Mouse (Mus musculus) midbrain, embryonic 12.5 days (tissue): ENCODE data around the gene Sox5. TPM values are rescaled to one million over a fixed set of nuclear protein-coding genes. Genes with fewer than 3 reads are reported as not detected.

Source experiments
- ATAC-seq: fragments of 200-750 bp; cut with Nextera tagmentation; 2 replicates; pipeline ENCODE4 v1.8.0; 2017; ENCODE audit warnings: low read depth, moderate TSS enrichment, moderate library complexity; ENCODE audit not compliant: low FRiP score
- H3K27ac ChIP-seq: fragments of 300-500 bp; sonication (generic); replicated peaks from 2 replicates; pipeline ENCODE4 v1.5.1; 2016; ENCODE audit warnings: mild to moderate bottlenecking
- H3K27me3 ChIP-seq: fragments of 300-500 bp; sonication (generic); 2 replicates; pipeline ENCODE4 v1.6.1; 2016; ENCODE audit warnings: mild to moderate bottlenecking
- H3K36me3 ChIP-seq: fragments of 300-500 bp; sonication (generic); 2 replicates; pipeline ENCODE4 v1.6.1; 2016
- H3K4me1 ChIP-seq: fragments of 300-500 bp; sonication (generic); 2 replicates; pipeline ENCODE4 v1.6.1; 2016
- H3K4me2 ChIP-seq: fragments of 300-500 bp; sonication (generic); replicated peaks from 2 replicates; pipeline ENCODE4 v1.6.1; 2016; ENCODE audit warnings: mild to moderate bottlenecking, moderate library complexity
- H3K4me3 ChIP-seq: fragments of 300-500 bp; sonication (generic); 2 replicates; pipeline ENCODE4 v1.5.1; 2016; ENCODE audit warnings: mild to moderate bottlenecking
- H3K9ac ChIP-seq: fragments of 300-500 bp; sonication (generic); replicated peaks from 2 replicates; pipeline ENCODE4 v1.6.1; 2016; ENCODE audit warnings: mild to moderate bottlenecking, moderate library complexity
- H3K9me3 ChIP-seq: fragments of 300-500 bp; sonication (generic); 2 replicates; pipeline ENCODE4 v1.6.1; 2016; ENCODE audit warnings: mild to moderate bottlenecking
- WGBS: fragments of 180-500 bp; shearing (Covaris S2); methylation state at CpG from one replicate; pipeline ENCODE4 v1.1.7; 2016; 5-methylcytosine and 5-hydroxymethylcytosine counted together
- polyA plus RNA-seq: library from polyadenylated mRNA; unstranded; fragments of >200 nt; fragmentation: Nextera tagmentation; extraction: Ambion mirVana; gene quantifications from 2 replicates; pipeline ENCODE4 v1.2.1, GENCODE M21; 2016

Gene Sox5
- polyA plus RNA-seq, 1 experiment from 2014 or later: 46.8 TPM

GRCm38 (mm10) chr6:143895092-143895491, 886.7 kb downstream of the Sox5 start:
- Histone ChIP-seq H3K9ac (no peak overlapping the region), H3K4me1 (no peaks in the 10 kb centered on the region), H3K4me2 (no peak overlapping the region), H3K27ac (no peak overlapping the region), H3K4me3 (no peak overlapping the region), H3K9me3 (no peaks in the 10 kb centered on the region), H3K27me3 (no peaks in the 10 kb centered on the region), H3K36me3 (no peaks in the 10 kb centered on the region)
- ATAC-seq: no peak
- 91% methylated on average over 6 of the region's 6 CpGs for WGBS

GRCm38 (mm10) chr6:143892869-143893268, 888.9 kb downstream of the Sox5 start:
- Histone ChIP-seq H3K4me3 (no peak overlapping the region), H3K4me2 (no peak overlapping the region), H3K27ac (no peak overlapping the region), H3K4me1 (no peaks in the 10 kb centered on the region), H3K9me3 (no peaks in the 10 kb centered on the region), H3K27me3 (no peaks in the 10 kb centered on the region), H3K36me3 (no peaks in the 10 kb centered on the region), H3K9ac (no peak overlapping the region)
- ATAC-seq: no peak
- 95% methylated on average over 2 of the region's 2 CpGs for WGBS

GRCm38 (mm10) chr6:143888556-143888955, 893.2 kb downstream of the Sox5 start:
- H3K9ac ChIP-seq: no peak overlapping the region
- no peak for ATAC-seq
- 74% methylated on average over 7 of the region's 7 CpGs for WGBS
- H3K4me2 ChIP-seq: no peak overlapping the region
- H3K36me3 ChIP-seq: no peaks in the 10 kb centered on the region
- no peak overlapping the region for H3K4me3 ChIP-seq
- no peaks in the 10 kb centered on the region for H3K4me1 ChIP-seq
- H3K27ac ChIP-seq: no peak overlapping the region
- no peaks in the 10 kb centered on the region for H3K9me3 ChIP-seq
- no peaks in the 10 kb centered on the region for H3K27me3 ChIP-seq

GRCm38 (mm10) chr6:143878525-143878924, 903.3 kb downstream of the Sox5 start:
- H3K9ac ChIP-seq: no peak overlapping the region
- H3K27ac ChIP-seq: no peak overlapping the region
- no peaks in the 10 kb centered on the region for H3K36me3 ChIP-seq
- no peak for ATAC-seq
- no peaks in the 10 kb centered on the region for H3K27me3 ChIP-seq
- 91% methylated on average over 6 of the region's 6 CpGs for WGBS
- H3K9me3 ChIP-seq: no peaks in the 10 kb centered on the region
- no peak overlapping the region for H3K4me2 ChIP-seq
- H3K4me3 ChIP-seq: no peak overlapping the region
- H3K4me1 ChIP-seq: peaks cover 3% of the 10 kb centered on the region; the same call in 1 of the 2 replicates

GRCm38 (mm10) chr6:143868790-143869189, 913.0 kb downstream of the Sox5 start:
- no peak for ATAC-seq
- H3K9ac ChIP-seq: no peak overlapping the region
- no peak overlapping the region for H3K4me3 ChIP-seq
- 82% methylated on average over 3 of the region's 3 CpGs for WGBS
- H3K27me3 ChIP-seq: no peaks in the 10 kb centered on the region
- peaks cover under 1% of the 10 kb centered on the region; the same call in 1 of the 2 replicates for H3K4me1 ChIP-seq
- H3K9me3 ChIP-seq: no peaks in the 10 kb centered on the region
- H3K36me3 ChIP-seq: no peaks in the 10 kb centered on the region
- H3K27ac ChIP-seq: no peak overlapping the region
- no peak overlapping the region for H3K4me2 ChIP-seq

- ATAC-seq: no peak
- no peak overlapping the region for H3K4me3 ChIP-seq
- 76% methylated on average over 3 of the region's 3 CpGs for WGBS
Measured at GRCm38 (mm10) chr6:143868155-143868685, 913.6 kb downstream of the Sox5 start.

GRCm38 (mm10) chr6:143867029-143867428, 914.7 kb downstream of the Sox5 start:
- Histone ChIP-seq H3K27ac (no peak overlapping the region), H3K9me3 (no peaks in the 10 kb centered on the region), H3K4me3 (no peak overlapping the region), H3K27me3 (no peaks in the 10 kb centered on the region), H3K4me1 (no peaks in the 10 kb centered on the region), H3K9ac (no peak overlapping the region), H3K4me2 (no peak overlapping the region), H3K36me3 (no peaks in the 10 kb centered on the region)
- WGBS: 66% methylated on average over 5 of the region's 5 CpGs
- no peak for ATAC-seq

More at GRCm38 (mm10) chr6:143868155-143868685, 913.6 kb downstream of the Sox5 start:
- Histone ChIP-seq H3K27ac (no peak overlapping the region), H3K4me1 (no peaks in the 10 kb centered on the region), H3K9me3 (no peaks in the 10 kb centered on the region), H3K4me2 (no peak overlapping the region), H3K36me3 (no peaks in the 10 kb centered on the region), H3K9ac (no peak overlapping the region), H3K27me3 (no peaks in the 10 kb centered on the region)

GRCm38 (mm10) chr6:143866566-143866965, 915.2 kb downstream of the Sox5 start:
- Histone ChIP-seq H3K4me3 (no peak overlapping the region), H3K27ac (no peak overlapping the region), H3K4me1 (no peaks in the 10 kb centered on the region), H3K36me3 (no peaks in the 10 kb centered on the region), H3K27me3 (no peaks in the 10 kb centered on the region), H3K9ac (no peak overlapping the region), H3K9me3 (no peaks in the 10 kb centered on the region), H3K4me2 (no peak overlapping the region)
- no peak for ATAC-seq
- WGBS: 55% methylated on average over 9 of the region's 9 CpGs

GRCm38 (mm10) chr6:143862611-143863110, 919.1 kb downstream of the Sox5 start:
- H3K4me2 ChIP-seq: no peak overlapping the region
- no peak overlapping the region for H3K9ac ChIP-seq
- 0 out of 2 replicates have a peak, but pooled peaks cover 5% of the 10 kb centered on the region for H3K4me1 ChIP-seq
- no peaks in the 10 kb centered on the region for H3K9me3 ChIP-seq
- no peaks in the 10 kb centered on the region for H3K36me3 ChIP-seq
- H3K27me3 ChIP-seq: no peaks in the 10 kb centered on the region
- ATAC-seq: no peak
- H3K4me3 ChIP-seq: no peak overlapping the region
- H3K27ac ChIP-seq: no peak overlapping the region
- 58% methylated on average over 6 of the region's 6 CpGs for WGBS

GRCm38 (mm10) chr6:143860036-143860435, 921.7 kb downstream of the Sox5 start:
- whole genome bisulfite sequencing: 83% methylated on average over 7 of the region's 7 CpGs

GRCm38 (mm10) chr6:143859535-143859934, 922.2 kb downstream of the Sox5 start:
- no peak overlapping the region for H3K9ac ChIP-seq
- no peak overlapping the region for H3K27ac ChIP-seq
- ATAC-seq: peak; percentile 67
- 0 out of 2 replicates have a peak, but pooled peaks cover 7% of the 10 kb centered on the region for H3K4me1 ChIP-seq
- 69% methylated on average over 15 of the region's 15 CpGs for WGBS
- no peak overlapping the region for H3K4me2 ChIP-seq
- H3K9me3 ChIP-seq: no peaks in the 10 kb centered on the region
- H3K36me3 ChIP-seq: no peaks in the 10 kb centered on the region
- no peak overlapping the region for H3K4me3 ChIP-seq
- H3K27me3 ChIP-seq: no peaks in the 10 kb centered on the region

More at GRCm38 (mm10) chr6:143860036-143860435, 921.7 kb downstream of the Sox5 start:
- no peak overlapping the region for H3K27ac ChIP-seq
- no peak for ATAC-seq
- no peaks in the 10 kb centered on the region for H3K27me3 ChIP-seq
- H3K4me3 ChIP-seq: no peak overlapping the region
- 0 out of 2 replicates have a peak, but pooled peaks cover 7% of the 10 kb centered on the region for H3K4me1 ChIP-seq
- H3K4me2 ChIP-seq: no peak overlapping the region
- H3K9ac ChIP-seq: no peak overlapping the region
- H3K36me3 ChIP-seq: no peaks in the 10 kb centered on the region
- no peaks in the 10 kb centered on the region for H3K9me3 ChIP-seq

- Histone ChIP-seq H3K9me3 (no peaks in the 10 kb centered on the region), H3K4me2 (no peak overlapping the region), H3K36me3 (no peaks in the 10 kb centered on the region), H3K4me3 (no peak overlapping the region), H3K27ac (no peak overlapping the region), H3K9ac (no peak overlapping the region), H3K4me1 (0 out of 2 replicates have a peak, but pooled peaks cover 7% of the 10 kb centered on the region), H3K27me3 (no peaks in the 10 kb centered on the region)
- 85% methylated on average over 2 of the region's 2 CpGs for WGBS
- ATAC-seq: no peak
Measured at GRCm38 (mm10) chr6:143858551-143858950, 923.2 kb downstream of the Sox5 start.

GRCm38 (mm10) chr6:143857376-143857775, 924.4 kb downstream of the Sox5 start:
- ATAC-seq: no peak
- Histone ChIP-seq H3K9me3 (no peaks in the 10 kb centered on the region), H3K4me2 (no peak overlapping the region), H3K9ac (no peak overlapping the region), H3K27me3 (no peaks in the 10 kb centered on the region), H3K4me3 (no peak overlapping the region), H3K4me1 (0 out of 2 replicates have a peak, but pooled peaks cover 7% of the 10 kb centered on the region), H3K36me3 (no peaks in the 10 kb centered on the region), H3K27ac (no peak overlapping the region)
- WGBS: 93% methylated on average over 7 of the region's 7 CpGs
